Mouse (Mus musculus) duodenum, adult 2 months (tissue): ENCODE measurements around the gene Sorbs1. TPM values are rescaled to one million over a fixed set of nuclear protein-coding genes. Genes with fewer than 3 reads are reported as not detected.

Experiments used
- polyA plus RNA-seq: library from polyadenylated mRNA; depleted of rRNA; stranded (reverse); fragments of >200 nt; gene quantifications from 2 replicates; pipeline ENCODE4 v1.2.3, GENCODE M21; 2012; ENCODE audit warnings: low replicate concordance; rRNA removed

Sorbs1 gene
- 6.4 and 11.4 TPM in 2 replicates for polyA plus RNA-seq

GRCm38 (mm10) chr19:40513632-40514078 lies at the start of gene Sorbs1:
Gene Sorbs1 (minus strand): TSS chr19:40513779.

DNA sequence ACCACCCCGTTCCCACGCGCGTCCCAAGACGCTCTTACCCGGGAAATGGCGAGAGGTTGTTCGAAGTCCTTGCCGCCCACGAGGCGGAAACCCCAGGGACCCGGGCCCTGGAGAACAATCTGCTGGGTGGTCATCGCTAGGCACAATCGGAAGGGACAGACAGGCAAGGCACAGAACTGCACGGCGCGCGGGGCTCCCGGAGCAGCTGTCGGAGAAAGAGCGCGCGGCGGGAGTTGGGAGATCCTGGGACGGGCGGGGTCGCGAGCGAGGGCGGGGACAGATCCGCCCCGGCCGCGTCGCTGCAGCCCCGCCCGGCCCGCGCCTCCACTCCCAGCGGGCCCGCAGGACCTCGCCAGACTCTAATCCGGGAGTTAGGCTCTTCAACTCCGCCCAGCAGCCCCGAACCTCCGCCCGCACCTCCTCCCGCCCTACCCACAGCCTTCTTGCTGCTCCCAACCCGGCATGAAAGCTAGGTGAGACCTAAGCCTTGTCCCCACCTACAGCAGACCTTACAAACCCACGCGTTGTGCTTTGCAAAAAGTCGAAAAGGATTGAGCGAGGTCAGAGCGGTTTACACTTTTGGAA lies 242.2 kb downstream of the Sorbs1 start, which contains the start of gene Pdlim1:
TSS of gene Pdlim1 (minus strand) at position 535 of the 585 bp plus-strand sequence.

Other genes starting within 250 kb of the Sorbs1 start
- gene Pdlim1, start 241.9 kb downstream of the Sorbs1 start, polyA plus RNA-seq: 120 and 212 TPM in 2 replicates
- 63.1 and 70.3 TPM in 2 replicates for gene Aldh18a1, start 74.7 kb upstream of the Sorbs1 start, polyA plus RNA-seq
- 2.5 and 5.5 TPM in 2 replicates for gene Tctn3, start 98.5 kb upstream of the Sorbs1 start, polyA plus RNA-seq
- 3.1 and 3.2 TPM in 2 replicates for gene Entpd1, start 98.6 kb upstream of the Sorbs1 start, polyA plus RNA-seq
- not detected in 2 replicates for gene Cc2d2b, start 235.0 kb upstream of the Sorbs1 start, polyA plus RNA-seq